Mouse (Mus musculus): Measurements from ENCODE around the gene Arhgap8. TPM values are rescaled to one million over a fixed set of nuclear protein-coding genes. Genes with fewer than 3 reads are reported as not detected.
A peak's percentile ranks its signal among the peaks of the same experiment; 100 is the strongest.
"Not testable (repeated sequence)": the region's sequence is repeated elsewhere in the genome, so short reads cannot be mapped to it uniquely, and the experiment has no call there.

The Arhgap8 gene
- polyA plus RNA-seq, 1 experiment from 2014 or later = 2.1 TPM

DNA sequence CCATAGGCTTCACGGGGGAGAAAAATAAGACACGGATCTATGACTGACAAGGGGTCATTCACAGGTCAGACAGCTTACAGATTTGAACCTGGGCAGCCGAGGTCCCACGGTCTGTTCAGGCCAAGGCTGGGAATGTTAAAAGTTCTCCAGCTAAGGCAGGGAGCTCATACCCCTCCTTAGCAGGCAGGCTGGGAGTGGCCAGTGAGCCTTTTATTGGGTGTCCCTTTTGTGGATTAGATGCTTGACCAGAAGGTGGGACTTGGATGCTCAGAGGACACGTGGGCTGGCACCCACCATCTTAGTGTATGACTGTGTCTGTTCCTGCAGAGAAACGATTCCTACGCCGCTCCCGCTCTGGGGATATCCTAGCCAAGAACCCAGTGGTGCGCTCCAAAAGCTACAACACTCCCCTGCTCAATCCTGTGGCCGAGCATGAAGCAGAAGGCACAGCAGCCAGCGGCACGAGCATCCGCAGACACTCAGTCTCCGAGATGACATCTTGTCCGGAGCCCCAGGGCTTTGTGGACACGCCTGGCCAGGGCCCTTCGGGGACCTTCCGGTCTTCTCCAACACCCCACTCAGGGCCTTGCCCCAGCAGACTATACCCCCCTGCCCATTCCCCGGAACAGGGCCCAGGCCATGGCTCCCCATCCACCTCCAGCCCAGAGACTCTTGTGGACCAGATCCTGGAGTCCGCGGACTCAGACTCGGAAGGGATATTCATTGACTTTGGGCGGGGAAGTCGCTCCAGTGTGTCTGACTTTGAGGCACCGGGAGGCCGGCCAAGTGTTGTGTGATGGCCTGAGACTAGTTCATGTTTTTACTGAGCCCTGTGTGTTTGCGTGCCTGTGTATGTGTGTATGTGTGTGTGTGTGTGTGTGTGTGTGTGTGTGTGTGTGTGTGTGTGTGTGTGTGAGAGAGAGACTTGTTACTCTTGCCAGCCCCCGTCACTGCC lies 17.2 kb upstream of the Arhgap8 start:
- Histone ChIP-seq H3K4me3 (no peak overlapping the region), H3K27ac (no peak overlapping the region), H3K9me3 (no peaks in the 10 kb centered on the region), H3K36me3 (replicated peaks) (peaks cover 4% of the 10 kb centered on the region; the same call in 1 of the 2 replicates), H3K27me3 (ENCODE audit: poor library complexity, severe bottlenecking) (no peaks in the 10 kb centered on the region), H3K4me1 (peaks cover 9% of the 10 kb centered on the region; the same call in 1 of the 2 replicates)
- no peak for DNase-seq (ENCODE audit: extremely low spot score, low spot score)
- 89% methylated on average over 29 of the region's 29 CpGs for WGBS

DNA sequence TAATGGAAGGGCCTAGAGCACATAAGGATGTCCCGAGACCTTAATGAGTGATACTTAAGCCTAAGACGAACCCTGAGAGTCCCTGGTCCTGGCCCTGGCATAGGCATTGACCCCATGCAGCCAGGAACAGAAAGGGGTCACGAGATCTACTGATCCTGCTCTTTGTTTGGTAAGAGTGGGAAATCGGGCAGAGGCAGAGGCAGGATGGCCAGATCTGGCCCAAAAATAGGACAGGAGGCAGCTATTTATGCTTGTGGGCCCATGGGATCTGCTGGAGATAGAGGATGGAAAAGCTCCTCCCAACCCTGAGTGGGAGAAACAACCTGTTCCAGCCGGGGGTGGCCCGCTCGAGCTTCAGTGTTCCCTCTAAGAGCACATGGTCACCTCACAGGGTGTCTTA lies 15.9 kb upstream of the Arhgap8 start:
- no peak for DNase-seq (ENCODE audit: extremely low spot score, low spot score)
- no peaks in the 10 kb centered on the region for H3K9me3 ChIP-seq
- H3K36me3 ChIP-seq (replicated peaks) = peaks cover 4% of the 10 kb centered on the region; the same call in 1 of the 2 replicates
- peaks cover 6% of the 10 kb centered on the region; the same call in 1 of the 2 replicates for H3K4me1 ChIP-seq
- 84% methylated on average over 7 of the region's 7 CpGs for WGBS
- no peak overlapping the region for H3K27ac ChIP-seq
- no peak overlapping the region for H3K4me3 ChIP-seq
- H3K27me3 ChIP-seq (ENCODE audit: poor library complexity, severe bottlenecking) = no peaks in the 10 kb centered on the region

DNA sequence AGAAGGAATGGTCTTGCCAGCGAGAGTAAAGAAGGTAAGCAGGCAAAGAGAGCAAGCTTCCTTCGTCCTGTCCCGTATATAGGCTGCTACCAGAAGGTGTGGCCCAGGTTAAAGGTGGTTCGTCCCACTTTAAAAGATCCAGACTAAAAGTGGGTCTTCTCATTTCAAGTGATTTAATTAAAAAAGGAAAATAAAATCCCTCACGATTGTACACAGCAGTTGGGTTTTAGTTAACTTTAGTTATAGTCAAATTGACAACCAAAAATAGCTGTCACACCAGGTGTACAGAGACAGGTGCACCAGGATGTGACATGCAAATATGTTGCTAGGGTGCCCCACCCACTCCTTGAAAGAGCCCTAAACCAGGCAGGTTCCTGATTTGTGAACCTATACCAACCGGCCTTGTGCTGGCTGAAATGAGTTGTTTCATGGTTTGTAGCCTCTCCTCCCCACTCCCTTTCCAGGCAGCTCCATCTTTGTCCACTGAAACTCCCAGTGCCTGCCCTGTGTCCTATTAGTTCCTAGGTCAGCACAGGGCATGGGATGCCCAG lies 14.4 kb upstream of the Arhgap8 start:
- WGBS = 89% methylated on average over 6 of the region's 6 CpGs
- peaks cover 4% of the 10 kb centered on the region; the same call in 1 of the 2 replicates for H3K36me3 ChIP-seq (replicated peaks)
- H3K27ac ChIP-seq = no peak overlapping the region
- H3K4me1 ChIP-seq = peaks cover 6% of the 10 kb centered on the region; the same call in 1 of the 2 replicates
- no peak for DNase-seq (ENCODE audit: extremely low spot score, low spot score)
- no peaks in the 10 kb centered on the region for H3K27me3 ChIP-seq (ENCODE audit: poor library complexity, severe bottlenecking)
- no peak overlapping the region for H3K4me3 ChIP-seq
- no peaks in the 10 kb centered on the region for H3K9me3 ChIP-seq

DNA sequence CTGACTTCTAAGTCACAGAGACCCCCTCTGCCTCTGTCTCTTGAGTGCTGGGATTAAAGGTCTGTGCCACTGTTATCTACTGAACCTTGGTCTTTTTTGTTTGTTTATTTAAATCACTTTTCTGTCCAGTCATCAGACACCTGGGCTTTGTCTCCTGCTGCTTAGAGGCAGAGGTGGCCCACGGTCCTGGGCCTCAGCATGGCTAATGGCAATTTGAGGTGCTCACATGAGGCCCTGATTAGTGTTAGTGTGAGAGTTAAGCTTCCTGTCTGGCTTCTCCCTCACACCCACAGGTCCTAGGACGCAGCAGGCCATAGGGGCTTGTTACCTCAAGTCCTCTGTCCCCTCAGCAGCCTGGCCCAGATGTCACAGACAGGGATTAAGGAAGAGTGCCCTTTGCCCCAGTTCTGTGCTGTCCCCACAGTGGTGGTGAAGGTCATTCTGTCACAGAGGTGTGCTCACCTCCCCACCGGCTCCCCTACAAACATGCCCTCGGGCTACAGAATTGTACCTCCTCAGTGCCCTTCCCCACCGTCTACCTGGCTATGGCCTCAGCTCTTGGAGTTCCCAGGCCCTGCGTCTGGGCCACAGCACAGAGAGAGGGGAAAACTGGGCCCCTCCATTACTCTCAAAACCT lies 12.8 kb upstream of the Arhgap8 start:
- 74% methylated on average over 6 of the region's 6 CpGs for WGBS

DNA sequence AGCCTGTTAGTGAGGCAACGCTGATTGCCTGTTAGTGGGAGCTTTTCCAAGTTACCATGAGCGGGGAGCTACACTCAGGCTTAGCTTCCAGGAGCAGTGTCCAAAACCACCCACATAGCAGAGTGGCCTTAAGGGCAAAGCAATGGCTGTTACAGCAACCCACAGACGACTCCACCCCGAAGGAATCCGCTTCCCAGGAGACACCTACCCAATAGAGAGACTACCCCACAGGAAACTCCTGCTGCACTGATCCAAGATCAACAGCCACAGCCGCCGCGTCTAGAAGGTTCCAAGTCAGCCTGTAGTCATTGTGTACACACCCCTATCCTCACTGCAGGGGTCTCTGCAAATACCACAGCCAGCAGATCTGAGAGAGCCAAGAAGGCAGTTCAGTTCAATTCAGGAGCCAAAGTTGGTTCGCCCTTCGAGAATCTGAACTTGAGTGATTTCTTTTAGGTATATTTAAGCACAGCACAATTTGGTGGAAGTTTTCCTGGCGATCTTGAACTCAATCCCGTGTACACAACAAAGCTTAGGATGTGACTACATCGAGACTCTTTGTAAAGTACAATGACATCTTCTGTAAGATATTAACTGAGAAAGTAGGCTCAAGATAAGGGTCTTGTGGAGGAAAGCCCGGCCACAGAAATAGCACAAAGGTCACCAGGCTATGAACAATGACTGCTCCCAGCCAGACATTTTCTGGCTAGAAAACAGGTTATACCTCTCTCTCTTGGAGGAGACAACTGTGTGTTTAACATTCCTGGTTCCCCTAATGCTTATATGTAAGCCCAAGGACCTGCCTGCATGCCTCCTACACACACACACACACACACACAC lies 7.1 kb upstream of the Arhgap8 start:
- Histone ChIP-seq H3K9me3 (no peaks in the 10 kb centered on the region), H3K4me3 (no peak overlapping the region), H3K27ac (0 out of 2 replicates have a peak overlapping the region, but pooled peaks have one; percentile 15), H3K27me3 (ENCODE audit: poor library complexity, severe bottlenecking) (peaks cover 38% of the 10 kb centered on the region), H3K36me3 (replicated peaks) (no peaks in the 10 kb centered on the region), H3K4me1 (peaks cover 16% of the 10 kb centered on the region)
- WGBS = 83% methylated on average over 14 of the region's 14 CpGs
- DNase-seq (ENCODE audit: extremely low spot score, low spot score) = no peak

More for the DNA sequence above, 12.8 kb upstream of the Arhgap8 start:
- Histone ChIP-seq H3K27ac (no peak overlapping the region), H3K4me3 (no peak overlapping the region), H3K27me3 (ENCODE audit: poor library complexity, severe bottlenecking) (peaks cover 10% of the 10 kb centered on the region; the same call in 1 of the 2 replicates), H3K36me3 (replicated peaks) (peaks cover 4% of the 10 kb centered on the region; the same call in 1 of the 2 replicates), H3K9me3 (no peaks in the 10 kb centered on the region), H3K4me1 (peaks cover 5% of the 10 kb centered on the region; the same call in 1 of the 2 replicates)
- no peak for DNase-seq (ENCODE audit: extremely low spot score, low spot score)

DNA sequence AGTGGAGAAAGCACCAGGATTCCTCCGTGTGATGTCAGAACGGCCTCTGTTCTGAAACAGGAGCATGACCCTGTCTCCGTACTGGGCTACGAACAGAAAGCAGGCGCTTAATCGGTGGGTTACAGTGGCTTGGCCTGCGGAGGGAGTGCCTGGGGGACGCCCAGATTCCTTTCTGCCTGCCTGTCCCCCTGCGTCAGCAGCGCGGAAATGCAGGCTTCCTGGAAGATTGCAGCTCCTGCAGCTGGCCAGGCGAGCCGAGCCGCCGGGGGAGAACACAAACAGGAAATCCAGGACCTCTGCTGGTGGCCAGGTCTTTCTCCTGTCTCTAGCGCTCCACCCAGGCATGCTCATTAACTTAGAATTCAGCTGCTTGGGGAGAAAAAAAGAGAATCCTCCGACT lies 5.1 kb upstream of the Arhgap8 start:
- H3K4me3 ChIP-seq = peak overlapping the region; percentile 38
- H3K9me3 ChIP-seq = no peaks in the 10 kb centered on the region
- H3K36me3 ChIP-seq (replicated peaks) = no peaks in the 10 kb centered on the region
- peak overlapping the region; percentile 80 for H3K27ac ChIP-seq
- DNase-seq (ENCODE audit: extremely low spot score, low spot score) = peak; percentile 71
- WGBS = 2% methylated on average over 17 of the region's 17 CpGs
- peaks cover 20% of the 10 kb centered on the region for H3K4me1 ChIP-seq
- peaks cover 57% of the 10 kb centered on the region for H3K27me3 ChIP-seq (ENCODE audit: poor library complexity, severe bottlenecking)

DNA sequence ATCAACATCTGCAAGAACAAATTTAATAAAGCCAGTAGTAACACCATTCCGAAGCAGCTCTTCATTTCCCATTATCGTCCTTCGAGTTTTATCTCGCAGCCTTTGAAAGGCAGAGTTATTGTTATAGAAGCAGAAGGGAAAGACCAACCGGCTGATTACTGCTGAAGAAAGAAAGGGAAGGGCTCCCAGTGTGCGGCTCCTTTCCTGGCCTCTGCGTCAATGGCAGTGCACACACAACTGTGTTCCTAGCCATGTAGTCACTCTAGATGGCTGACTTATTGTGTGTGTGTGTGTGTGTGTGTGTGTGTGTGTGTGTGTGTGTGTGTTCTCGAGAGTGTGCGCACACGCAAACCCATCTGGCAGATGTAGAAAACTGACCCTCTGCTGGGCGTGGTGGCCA lies 4.7 kb upstream of the Arhgap8 start:
- H3K4me1 ChIP-seq = peaks cover 24% of the 10 kb centered on the region
- H3K9me3 ChIP-seq = no peaks in the 10 kb centered on the region
- H3K36me3 ChIP-seq (replicated peaks) = no peaks in the 10 kb centered on the region
- whole genome bisulfite sequencing = 45% methylated on average over 11 of the region's 11 CpGs
- peaks cover 61% of the 10 kb centered on the region for H3K27me3 ChIP-seq (ENCODE audit: poor library complexity, severe bottlenecking)
- H3K27ac ChIP-seq = peak overlapping the region; percentile 80
- DNase-seq (ENCODE audit: extremely low spot score, low spot score) = no peak
- peak overlapping the region; percentile 38 for H3K4me3 ChIP-seq

DNA sequence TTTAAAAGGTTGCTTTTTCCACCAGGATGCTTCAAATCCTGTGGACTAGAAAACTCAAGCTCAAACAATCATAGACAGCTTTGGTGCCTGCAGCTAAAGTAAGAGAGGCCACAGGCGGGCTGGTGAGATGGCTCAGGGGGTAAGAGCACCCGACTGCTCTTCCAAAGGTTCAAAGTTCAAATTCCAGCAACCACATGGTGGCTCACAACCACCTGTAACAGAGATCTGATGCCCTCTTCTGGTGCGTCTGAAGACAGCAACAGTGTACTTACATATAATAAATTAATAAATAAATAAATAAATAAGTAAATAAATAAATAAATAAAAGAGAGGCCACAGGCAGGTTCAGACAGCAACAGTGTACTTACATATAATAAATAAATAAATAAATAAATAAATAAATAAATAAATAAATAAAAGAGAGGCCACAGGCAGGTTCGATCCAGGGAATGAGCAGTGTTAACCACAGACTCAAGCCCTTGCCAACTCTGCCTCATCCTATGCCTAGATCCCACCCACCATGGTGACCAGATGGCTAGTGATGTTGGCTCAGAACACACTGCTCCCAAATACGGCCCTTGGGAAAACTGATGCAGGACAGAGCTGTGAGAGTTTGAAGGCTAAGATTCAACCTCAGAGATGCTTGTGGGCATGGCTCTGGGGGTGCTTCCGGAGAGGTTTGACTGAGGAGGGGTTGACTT lies 2.1 kb upstream of the Arhgap8 start:
- DNase-seq (ENCODE audit: extremely low spot score, low spot score); H3K27ac ChIP-seq; H3K4me3 ChIP-seq; H3K9me3 ChIP-seq; H3K36me3 ChIP-seq (replicated peaks): not testable (repeated sequence)
- H3K27me3 ChIP-seq (ENCODE audit: poor library complexity, severe bottlenecking) = peaks cover 77% of the 10 kb centered on the region
- H3K4me1 ChIP-seq = peaks cover 31% of the 10 kb centered on the region
- 65% methylated on average over 6 of the region's 6 CpGs for WGBS

DNA sequence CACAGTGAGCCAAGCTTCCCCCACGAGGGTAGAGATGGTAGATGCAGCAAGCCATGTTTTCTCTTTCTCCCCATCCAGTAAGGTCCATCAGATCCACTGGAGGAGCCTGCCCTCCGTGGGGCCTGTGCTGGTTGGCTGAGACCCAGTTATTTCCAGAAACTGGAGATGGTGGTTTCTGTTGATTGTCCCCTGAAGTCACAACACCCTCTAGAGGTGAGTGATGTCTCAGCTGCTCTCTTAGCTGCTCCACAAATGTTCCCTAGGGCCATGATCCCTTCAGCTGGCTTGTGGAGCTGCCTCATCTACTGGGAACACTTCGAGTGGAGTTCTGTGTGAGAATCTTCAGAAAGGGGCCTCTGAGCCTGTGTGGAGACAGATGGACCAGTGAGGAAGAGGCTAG lies 1.1 kb upstream of the Arhgap8 start:
- H3K4me3 ChIP-seq = no peak overlapping the region
- H3K9me3 ChIP-seq = no peaks in the 10 kb centered on the region
- 65% methylated on average over 3 of the region's 3 CpGs for WGBS
- DNase-seq (ENCODE audit: extremely low spot score, low spot score) = no peak
- peaks cover 31% of the 10 kb centered on the region for H3K4me1 ChIP-seq
- H3K36me3 ChIP-seq (replicated peaks) = no peaks in the 10 kb centered on the region
- peaks cover 70% of the 10 kb centered on the region for H3K27me3 ChIP-seq (ENCODE audit: poor library complexity, severe bottlenecking)
- H3K27ac ChIP-seq = no peak overlapping the region

DNA sequence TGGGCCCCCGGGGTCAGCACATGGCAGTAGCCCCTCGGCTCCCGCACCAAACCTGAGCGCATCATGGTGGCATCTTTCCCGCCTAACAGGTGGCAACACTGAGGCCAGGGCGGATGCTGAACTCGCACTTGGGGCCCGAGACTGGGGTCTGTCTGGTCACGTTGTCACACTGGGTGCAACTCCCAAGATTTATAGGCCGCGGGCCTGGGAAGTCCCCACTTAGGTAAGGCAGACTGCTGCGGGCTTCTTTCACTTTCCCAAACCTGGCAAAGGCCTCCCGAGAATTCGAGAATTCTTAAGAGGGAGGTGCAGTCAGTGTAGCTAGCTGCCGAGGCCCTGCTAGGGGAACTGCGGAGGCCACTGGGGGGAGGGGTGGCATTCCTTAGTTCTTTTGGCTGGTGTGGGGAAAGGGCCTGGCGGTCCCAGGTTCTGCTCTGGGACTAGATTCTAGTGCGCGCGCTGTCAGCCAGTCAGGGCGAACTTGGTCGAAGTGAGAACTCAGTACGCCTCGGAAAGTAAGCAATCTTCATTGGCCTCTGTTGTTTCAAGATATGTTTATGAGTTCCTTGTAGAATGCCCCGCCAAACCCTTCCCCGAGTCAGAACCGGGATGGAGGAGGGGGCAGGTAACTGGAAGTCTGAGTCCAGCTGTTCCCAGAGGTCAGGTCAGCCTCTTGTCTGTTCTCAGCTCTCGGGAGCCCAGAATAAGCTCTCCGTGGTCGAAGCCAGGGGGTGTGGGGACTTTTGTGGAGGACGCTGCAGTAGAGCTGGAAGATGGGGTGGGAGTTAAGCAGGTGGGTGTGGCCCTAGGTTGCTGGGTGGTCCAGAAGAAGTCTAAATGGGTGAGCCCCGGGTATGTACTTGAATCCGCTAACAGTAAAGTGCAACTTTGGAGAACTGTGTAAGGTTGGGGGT lies 696 bp downstream of the Arhgap8 start:
- Histone ChIP-seq H3K36me3 (replicated peaks) (no peaks in the 10 kb centered on the region), H3K9me3 (no peaks in the 10 kb centered on the region), H3K4me1 (peaks cover 19% of the 10 kb centered on the region), H3K27me3 (ENCODE audit: poor library complexity, severe bottlenecking) (peaks cover 59% of the 10 kb centered on the region), H3K4me3 (peak overlapping the region; percentile 46), H3K27ac (peak overlapping the region; percentile 56)
- DNase-seq (ENCODE audit: extremely low spot score, low spot score) = peak; percentile 38
- WGBS = 5% methylated on average over 33 of the region's 33 CpGs

DNA sequence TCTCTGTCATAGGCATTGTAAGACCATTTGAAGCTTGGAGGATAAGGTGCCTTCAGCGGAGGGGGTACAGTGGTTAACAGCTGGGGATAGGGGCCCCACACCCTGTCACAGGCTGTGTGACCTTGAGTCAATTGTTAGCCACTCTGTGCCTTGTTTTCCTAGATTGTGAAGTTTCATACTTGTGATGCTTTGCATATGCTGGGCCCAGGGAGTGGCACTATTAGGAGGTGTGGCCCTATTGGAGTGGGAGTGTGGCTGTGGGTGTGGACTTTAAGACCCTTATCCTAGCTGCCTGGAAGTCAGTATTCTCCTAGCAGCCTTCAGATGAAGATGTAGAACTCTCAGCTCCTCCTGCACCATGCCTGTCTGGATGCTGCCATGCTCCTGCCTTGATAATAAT lies 3.8 kb downstream of the Arhgap8 start:
- H3K27me3 ChIP-seq (ENCODE audit: poor library complexity, severe bottlenecking) = peaks cover 41% of the 10 kb centered on the region
- 86% methylated on average over 1 of the region's 1 CpGs for WGBS

More for the DNA sequence above, 3.8 kb downstream of the Arhgap8 start:
- H3K4me1 ChIP-seq = peaks cover 27% of the 10 kb centered on the region
- not testable (repeated sequence) for DNase-seq (ENCODE audit: extremely low spot score, low spot score); H3K4me3 ChIP-seq; H3K36me3 ChIP-seq (replicated peaks); H3K27ac ChIP-seq; H3K9me3 ChIP-seq

Measured in forebrain, embryonic 10.5 days (tissue).